In the genomic region with DNA sequence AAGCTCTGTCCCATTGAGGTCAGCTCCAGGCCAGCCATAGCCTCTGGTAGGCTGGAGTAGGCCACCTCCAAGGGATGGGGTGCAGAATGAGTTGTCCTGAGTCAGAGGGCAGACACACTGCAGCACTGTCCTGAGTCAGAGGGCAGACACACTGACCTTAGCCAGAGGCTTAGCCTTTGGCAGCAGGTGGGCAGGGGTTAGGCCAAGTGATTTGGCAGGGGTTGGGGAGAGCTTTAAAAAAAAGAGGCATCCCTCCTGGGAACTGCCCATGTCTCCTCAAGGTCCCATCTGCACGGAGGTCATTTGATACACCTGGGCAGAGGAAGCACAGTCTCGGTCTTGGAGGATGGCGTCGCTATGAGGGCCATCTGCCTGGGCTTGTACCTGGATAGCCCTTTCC, we compare ENCODE assay signal across 16 mouse cellular contexts. TPM values are rescaled to one million over a fixed set of nuclear protein-coding genes. Genes with fewer than 3 reads are reported as not detected.
"Had no signal": no experiment of that assay in that cellular context is flagged by ENCODE, and none has a peak within 500 bp of the region (broad histone marks: within the 10 kb centered on the region; RNA-seq: fewer than 3 reads in every experiment).

No protein-coding gene starts in this region.

- DNase-seq: kidney, postnatal 25 days; layer of hippocampus, adult 9-11 months; liver; liver, embryonic 13.5 days; liver, postnatal 0 days; right cerebral cortex, adult 18-20 months; right cerebral cortex, postnatal 25 days; thymus, postnatal 4 days had no signal

- H3K4me2 ChIP-seq: limb, embryonic 12.5 days; liver, embryonic 13.5 days; lung, embryonic 15.5 days; midbrain, embryonic 12.5 days; neural tube, embryonic 15.5 days had no signal

- ATAC-seq: liver, postnatal 0 days; midbrain, embryonic 16.5 days had no signal

- H3K27me3 ChIP-seq: liver, embryonic 13.5 days; lung, embryonic 15.5 days; neural tube, embryonic 15.5 days had no signal

- H3K4me1 ChIP-seq: limb, embryonic 12.5 days; lung, embryonic 15.5 days; midbrain, embryonic 12.5 days; neural tube, embryonic 15.5 days had no signal

- H3K27ac ChIP-seq: limb, embryonic 12.5 days; liver, embryonic 13.5 days; lung, embryonic 15.5 days; midbrain, embryonic 12.5 days; neural tube, embryonic 15.5 days; stomach, postnatal 0 days had no signal

- H3K4me3 ChIP-seq: limb, embryonic 12.5 days; liver, embryonic 13.5 days; lung, embryonic 15.5 days; midbrain, embryonic 12.5 days; neural tube, embryonic 15.5 days had no signal

- H3K9me3 ChIP-seq: limb, embryonic 12.5 days; liver, embryonic 13.5 days; lung, embryonic 15.5 days; midbrain, embryonic 12.5 days; neural tube, embryonic 15.5 days had no signal

- H3K9ac ChIP-seq: limb, embryonic 12.5 days; liver, embryonic 13.5 days; liver, postnatal 0 days; lung, embryonic 15.5 days; midbrain, embryonic 12.5 days; neural tube, embryonic 15.5 days had no signal

RNA-seq across cellular contexts. Expression of a gene that starts 36.1 kb away (rescaled TPM):
- total RNA-seq: megakaryocyte-erythroid progenitor cell, adult 5-6 weeks had no signal
- polyA plus RNA-seq: neural tube, embryonic 11.5 days had no signal
